Mouse (Mus musculus): Measurements from ENCODE around the gene Gltp. TPM values are rescaled to one million over a fixed set of nuclear protein-coding genes. Genes with fewer than 3 reads are reported as not detected.

Gene Gltp
- total RNA-seq, 2 experiments from 2014 or later = 135 to 268 TPM

Other genes with a start within 250 kb of the Gltp start
- gene Mmab, start 246.9 kb downstream of the Gltp start, total RNA-seq (2015) = 2.0 and 2.5 TPM in 2 replicates
- 3.6 and 4.2 TPM in 2 replicates for gene Mmab, start 246.9 kb downstream of the Gltp start, total RNA-seq (2017)
- gene Mvk, start 246.7 kb downstream of the Gltp start, total RNA-seq (2015) = 4.2 and 4.4 TPM in 2 replicates
- 5.7 and 7.3 TPM in 2 replicates for gene Mvk, start 246.7 kb downstream of the Gltp start, total RNA-seq (2017)
- gene Fam222a, start 123.0 kb downstream of the Gltp start, total RNA-seq (2015) = 0.16 and 0.22 TPM in 2 replicates
- 0.11 and 0.69 TPM in 2 replicates for gene Fam222a, start 123.0 kb downstream of the Gltp start, total RNA-seq (2017)
- 1.5 TPM in 2 replicates for gene Trpv4, start 32.6 kb downstream of the Gltp start, total RNA-seq (2015)
- gene Trpv4, start 32.6 kb downstream of the Gltp start, total RNA-seq (2017) = 0.94 and 1.8 TPM in 2 replicates
- gene Tchp, start 16.8 kb upstream of the Gltp start, total RNA-seq (2015) = 2.6 and 3.0 TPM in 2 replicates
- 6.9 and 7.6 TPM in 2 replicates for gene Tchp, start 16.8 kb upstream of the Gltp start, total RNA-seq (2017)
- 169 and 170 TPM in 2 replicates for gene Ankrd13a, start 83.7 kb upstream of the Gltp start, total RNA-seq (2015)
- 204 and 225 TPM in 2 replicates for gene Ankrd13a, start 83.7 kb upstream of the Gltp start, total RNA-seq (2017)
- 93.8 and 97.0 TPM in 2 replicates for gene Git2, start 84.5 kb upstream of the Gltp start, total RNA-seq (2015)
- gene Git2, start 84.5 kb upstream of the Gltp start, total RNA-seq (2017) = 87.1 and 107 TPM in 2 replicates
- 30.6 and 45.3 TPM in 2 replicates for gene 1500011B03Rik, start 132.5 kb upstream of the Gltp start, total RNA-seq (2015)
- 19.1 and 24.0 TPM in 2 replicates for gene 1500011B03Rik, start 132.5 kb upstream of the Gltp start, total RNA-seq (2017)
- 0.16 and 0.30 TPM in 2 replicates for gene 4930519G04Rik, start 162.7 kb upstream of the Gltp start, total RNA-seq (2015)
- 0.24 and 0.84 TPM in 2 replicates for gene 4930519G04Rik, start 162.7 kb upstream of the Gltp start, total RNA-seq (2017)
- gene Gm9936, start 167.7 kb upstream of the Gltp start, total RNA-seq (2015) = not detected in 2 replicates
- not detected in 2 replicates for gene Gm9936, start 167.7 kb upstream of the Gltp start, total RNA-seq (2017)
- 55.8 and 59.4 TPM in 2 replicates for gene Oasl2, start 206.0 kb upstream of the Gltp start, total RNA-seq (2015)
- 32.3 TPM in 2 replicates for gene Oasl2, start 206.0 kb upstream of the Gltp start, total RNA-seq (2017)
- gene Oasl1, start 232.3 kb upstream of the Gltp start, total RNA-seq (2015) = 4.3 and 9.3 TPM in 2 replicates
- 1.3 and 2.4 TPM in 2 replicates for gene Oasl1, start 232.3 kb upstream of the Gltp start, total RNA-seq (2017)